Mouse (Mus musculus) forebrain, embryonic 13.5 days (tissue): Measurements from ENCODE around the gene Aldoc. TPM values are rescaled to one million over a fixed set of nuclear protein-coding genes. Genes with fewer than 3 reads are reported as not detected.

Experiments
- ATAC-seq: fragments of 200-750 bp; cut with Nextera tagmentation; 2 replicates; pipeline ENCODE4 v1.8.0; 2017
- H3K27ac ChIP-seq: fragments of 300-500 bp; sonication (generic); 2 replicates; pipeline ENCODE4 v1.5.1; 2015; ENCODE audit warnings: inconsistent platforms, mild to moderate bottlenecking, moderate library complexity
- H3K27me3 ChIP-seq: fragments of 300-500 bp; sonication (generic); 2 replicates; pipeline ENCODE4 v1.6.1; 2015; ENCODE audit warnings: mild to moderate bottlenecking, inconsistent platforms
- H3K36me3 ChIP-seq: fragments of 300-500 bp; sonication (generic); 2 replicates; pipeline ENCODE4 v1.6.1; 2015; ENCODE audit warnings: mild to moderate bottlenecking, inconsistent platforms; ENCODE audit not compliant: poor library complexity, severe bottlenecking
- H3K4me1 ChIP-seq: fragments of 300-500 bp; sonication (generic); 2 replicates; pipeline ENCODE4 v1.6.1; 2015; ENCODE audit warnings: inconsistent platforms
- H3K4me2 ChIP-seq: fragments of 300-500 bp; sonication (generic); 2 replicates; pipeline ENCODE4 v1.6.1; 2015; ENCODE audit warnings: inconsistent platforms, mild to moderate bottlenecking, moderate library complexity
- H3K4me3 ChIP-seq: fragments of 300-500 bp; sonication (generic); 2 replicates; pipeline ENCODE4 v1.5.1; 2015; ENCODE audit warnings: mild to moderate bottlenecking, inconsistent platforms
- H3K9ac ChIP-seq: fragments of 300-500 bp; sonication (generic); 2 replicates; pipeline ENCODE4 v1.6.1; 2015; ENCODE audit warnings: mild to moderate bottlenecking, inconsistent platforms
- H3K9me3 ChIP-seq: fragments of 300-500 bp; sonication (generic); replicated peaks from 2 replicates; pipeline ENCODE4 v1.6.1; 2016; ENCODE audit warnings: inconsistent platforms
- WGBS: fragments of 180-500 bp; shearing (Covaris S2); methylation state at CpG from one replicate; pipeline ENCODE4 v1.1.7; 2015; 5-methylcytosine and 5-hydroxymethylcytosine counted together
- polyA plus RNA-seq: library from polyadenylated mRNA; unstranded; fragments of >200 nt; fragmentation: Nextera tagmentation; extraction: Ambion mirVana; gene quantifications from 2 replicates; pipeline ENCODE4 v1.2.1, GENCODE M21; 2015

The Aldoc gene
- polyA plus RNA-seq, 1 experiment from 2014 or later = 142 TPM

GRCm38 (mm10) chr11:78313662-78314061 is 9.1 kb upstream of the Aldoc start:
- no peaks in the 10 kb centered on the region for H3K9me3 ChIP-seq
- H3K27me3 ChIP-seq = no peaks in the 10 kb centered on the region
- no peak overlapping the region for H3K4me2 ChIP-seq
- 95% methylated on average over 2 of the region's 2 CpGs for WGBS
- no peak overlapping the region for H3K27ac ChIP-seq
- H3K36me3 ChIP-seq = peaks cover 92% of the 10 kb centered on the region
- no peak for ATAC-seq
- H3K4me3 ChIP-seq = no peak overlapping the region
- no peak overlapping the region for H3K9ac ChIP-seq
- H3K4me1 ChIP-seq = peaks cover 11% of the 10 kb centered on the region; the same call in 1 of the 2 replicates

- no peak for ATAC-seq
- Histone ChIP-seq H3K4me1 (peaks cover 34% of the 10 kb centered on the region), H3K9me3 (no peaks in the 10 kb centered on the region), H3K4me2 (no peak overlapping the region), H3K27me3 (no peaks in the 10 kb centered on the region), H3K4me3 (no peak overlapping the region), H3K36me3 (peaks cover 84% of the 10 kb centered on the region), H3K27ac (peak overlapping the region; percentile 58; the same call in 1 of the 2 replicates), H3K9ac (no peak overlapping the region)
- 50% methylated on average over 2 of the region's 2 CpGs for WGBS
These were observed 4.4 kb upstream of the Aldoc start for GRCm38 (mm10) chr11:78318411-78318810.

GRCm38 (mm10) chr11:78322076-78322831 is 514 bp upstream of the Aldoc start:
- H3K4me2 ChIP-seq = peak overlapping the region; percentile 54
- H3K4me1 ChIP-seq = peaks cover 55% of the 10 kb centered on the region
- peak overlapping the region; percentile 35 for H3K4me3 ChIP-seq
- H3K27me3 ChIP-seq = no peaks in the 10 kb centered on the region
- peak overlapping the region; percentile 90 for H3K27ac ChIP-seq
- peak; percentile 71 for ATAC-seq
- H3K36me3 ChIP-seq = peaks cover 62% of the 10 kb centered on the region
- H3K9ac ChIP-seq = no peak overlapping the region
- WGBS = 42% methylated on average over 2 of the region's 2 CpGs
- H3K9me3 ChIP-seq = no peaks in the 10 kb centered on the region

GRCm38 (mm10) chr11:78324000-78324785 is 1.4 kb downstream of the Aldoc start:
- Histone ChIP-seq H3K4me1 (peaks cover 50% of the 10 kb centered on the region), H3K36me3 (peaks cover 43% of the 10 kb centered on the region), H3K9ac (no peak overlapping the region), H3K27ac (peak overlapping the region; percentile 90), H3K4me2 (peak overlapping the region; percentile 54), H3K4me3 (peak overlapping the region; percentile 35), H3K27me3 (no peaks in the 10 kb centered on the region), H3K9me3 (no peaks in the 10 kb centered on the region)
- 70% methylated on average over 15 of the region's 15 CpGs for WGBS
- no peak for ATAC-seq

GRCm38 (mm10) chr11:78324965-78325364 is 2.2 kb downstream of the Aldoc start:
- H3K9ac ChIP-seq = no peak overlapping the region
- 97% methylated on average over 12 of the region's 12 CpGs for WGBS
- no peak for ATAC-seq
- no peaks in the 10 kb centered on the region for H3K9me3 ChIP-seq
- H3K36me3 ChIP-seq = peaks cover 36% of the 10 kb centered on the region
- peak overlapping the region; percentile 54 for H3K4me2 ChIP-seq
- H3K4me3 ChIP-seq = peak overlapping the region; percentile 35; the same call in 1 of the 2 replicates
- H3K27ac ChIP-seq = 0 out of 2 replicates have a peak overlapping the region, but pooled peaks have one; percentile 69
- no peaks in the 10 kb centered on the region for H3K27me3 ChIP-seq
- peaks cover 56% of the 10 kb centered on the region for H3K4me1 ChIP-seq

- ATAC-seq = no peak
These were observed 4.4 kb downstream of the Aldoc start for GRCm38 (mm10) chr11:78327215-78327614.

GRCm38 (mm10) chr11:78327634-78328511 is 5.1 kb downstream of the Aldoc start, which contains the start of gene Pigs:
Gene Pigs, plus strand, starts transcription at chr11:78328415.
- peak within 1 kb of the TSS; percentile 7; the same call in 1 of the 2 replicates for H3K27ac ChIP-seq

More at GRCm38 (mm10) chr11:78327215-78327614, 4.4 kb downstream of the Aldoc start:
- Histone ChIP-seq H3K9me3 (no peaks in the 10 kb centered on the region), H3K4me3 (no peak overlapping the region; the same call in 1 of the 2 replicates), H3K27me3 (no peaks in the 10 kb centered on the region), H3K27ac (no peak overlapping the region), H3K9ac (no peak overlapping the region), H3K4me2 (no peak overlapping the region), H3K36me3 (peaks cover 18% of the 10 kb centered on the region), H3K4me1 (peaks cover 44% of the 10 kb centered on the region)
- 92% methylated on average over 4 of the region's 4 CpGs for WGBS

GRCm38 (mm10) chr11:78328512-78329056 is 5.8 kb downstream of the Aldoc start:
- 0 out of 2 replicates have a peak overlapping the region, but pooled peaks have one; percentile 7 for H3K27ac ChIP-seq
- ATAC-seq = peak; percentile 62

More at GRCm38 (mm10) chr11:78327634-78328511, 5.1 kb downstream of the Aldoc start, which contains the start of gene Pigs:
- Histone ChIP-seq H3K9ac (peak within 1 kb of the TSS; percentile 90), H3K4me2 (peak within 1 kb of the TSS; percentile 97), H3K4me1 (peaks cover 38% of the 10 kb centered on the region), H3K4me3 (peak within 1 kb of the TSS; percentile 79), H3K27me3 (no peaks in the 10 kb centered on the region), H3K9me3 (no peaks in the 10 kb centered on the region), H3K36me3 (peaks cover 24% of the 10 kb centered on the region)
- ATAC-seq = peak; percentile 97
- 14% methylated on average over 37 of the region's 37 CpGs for WGBS

GRCm38 (mm10) chr11:78332676-78333075 is 9.9 kb downstream of the Aldoc start:
- peaks cover 55% of the 10 kb centered on the region for H3K36me3 ChIP-seq
- H3K4me3 ChIP-seq = no peak overlapping the region
- no peaks in the 10 kb centered on the region for H3K27me3 ChIP-seq
- peaks cover 12% of the 10 kb centered on the region for H3K4me1 ChIP-seq
- no peak overlapping the region for H3K4me2 ChIP-seq
- no peak overlapping the region for H3K27ac ChIP-seq
- no peaks in the 10 kb centered on the region for H3K9me3 ChIP-seq
- no peak overlapping the region for H3K9ac ChIP-seq
- WGBS = 96% methylated on average over 12 of the region's 12 CpGs
- no peak for ATAC-seq

More at GRCm38 (mm10) chr11:78328512-78329056, 5.8 kb downstream of the Aldoc start:
- H3K4me1 ChIP-seq = peaks cover 31% of the 10 kb centered on the region
- no peaks in the 10 kb centered on the region for H3K9me3 ChIP-seq
- peak overlapping the region; percentile 79 for H3K4me3 ChIP-seq
- H3K9ac ChIP-seq = peak overlapping the region; percentile 90
- H3K27me3 ChIP-seq = no peaks in the 10 kb centered on the region
- peaks cover 31% of the 10 kb centered on the region for H3K36me3 ChIP-seq
- H3K4me2 ChIP-seq = peak overlapping the region; percentile 97
- WGBS = under 1% methylated on average over 29 of the region's 41 CpGs

GRCm38 (mm10) chr11:78333992-78334391 is 11.2 kb downstream of the Aldoc start:
- Histone ChIP-seq H3K4me1 (peaks cover 8% of the 10 kb centered on the region), H3K27me3 (no peaks in the 10 kb centered on the region), H3K4me3 (no peak overlapping the region), H3K36me3 (peaks cover 67% of the 10 kb centered on the region), H3K9ac (no peak overlapping the region), H3K27ac (no peak overlapping the region), H3K9me3 (no peaks in the 10 kb centered on the region), H3K4me2 (no peak overlapping the region)
- no peak for ATAC-seq
- 92% methylated on average over 5 of the region's 5 CpGs for WGBS

GRCm38 (mm10) chr11:78337040-78337439 is 14.3 kb downstream of the Aldoc start:
- no peak overlapping the region for H3K4me2 ChIP-seq
- H3K9me3 ChIP-seq = no peaks in the 10 kb centered on the region
- no peaks in the 10 kb centered on the region for H3K4me1 ChIP-seq
- no peak overlapping the region for H3K4me3 ChIP-seq
- H3K27me3 ChIP-seq = no peaks in the 10 kb centered on the region
- no peak overlapping the region for H3K9ac ChIP-seq
- ATAC-seq = no peak
- H3K36me3 ChIP-seq = peaks cover 96% of the 10 kb centered on the region
- WGBS = 94% methylated on average over 8 of the region's 8 CpGs
- no peak overlapping the region for H3K27ac ChIP-seq
